Comparison of ENCODE assay signal across 22 mouse cellular contexts in the genomic region with DNA sequence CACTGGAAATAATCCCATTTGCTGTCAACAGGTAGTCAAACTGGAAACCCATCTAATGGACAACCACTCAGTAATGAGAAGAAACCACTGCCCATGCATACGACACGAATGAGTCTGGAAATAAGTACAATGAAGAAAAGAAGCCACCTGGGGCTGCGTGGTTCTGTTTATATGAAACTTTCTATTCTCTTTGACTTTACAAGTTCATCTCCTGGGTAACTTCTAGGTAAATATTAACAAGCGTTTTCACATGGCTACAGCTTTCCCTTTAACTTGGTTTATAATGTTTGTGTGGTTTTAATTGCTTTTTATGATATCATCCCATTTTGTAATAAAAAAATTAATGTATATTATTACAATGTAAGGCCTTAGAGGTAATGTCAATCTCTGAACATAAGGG. TPM values are rescaled to one million over a fixed set of nuclear protein-coding genes. Genes with fewer than 3 reads are reported as not detected.
DNase-seq lines count a peak whose midpoint lies in the region; ATAC-seq and TF ChIP-seq lines count a peak whose summit lies in the region.
"Had no signal": no experiment of that assay in that cellular context is flagged by ENCODE, and none has a peak within 500 bp of the region (broad histone marks: within the 10 kb centered on the region; RNA-seq: fewer than 3 reads in every experiment).

No protein-coding gene starts in this region.

- H3K4me3 ChIP-seq in liver, embryonic 11.5 days (ENCODE audit: low read depth, low read length), result no peak overlapping the region
- no peak overlapping the region for H3K4me3 ChIP-seq in liver, embryonic 14.5 days (ENCODE audit: insufficient read depth in 1 of 2, low read depth in 2 of 2, low read length in 2 of 2)
- H3K4me3 ChIP-seq in small intestine, adult 2 months (ENCODE audit: low read depth, low read length), result no peak overlapping the region
- H3K4me3 ChIP-seq in layer of hippocampus, adult 2 months, result no peak overlapping the region
- H3K4me3 ChIP-seq: embryonic facial prominence, embryonic 15.5 days; erythroblast, embryonic 14.5 days; forebrain, embryonic 10.5 days; gastrocnemius, adult 2 months; heart, embryonic 12.5 days; hindbrain, embryonic 10.5 days had no signal

- no peak for TF ChIP-seq EP300 in liver, embryonic 14.5 days (IDR thresholded peaks at IDR 0.05; ENCODE audit: low read depth)

- H3K27ac ChIP-seq in liver, embryonic 11.5 days (ENCODE audit: low read depth, low read length), result peak overlapping the region; percentile 93; the same call in 1 of the 2 replicates
- peak overlapping the region; percentile 99 for H3K27ac ChIP-seq in liver, embryonic 14.5 days
- peak overlapping the region; percentile 51; the same call in 1 of the 2 replicates for H3K27ac ChIP-seq in small intestine, adult 2 months (ENCODE audit: insufficient read depth, low read depth, low read length)
- no peak overlapping the region for H3K27ac ChIP-seq in layer of hippocampus, adult 2 months
- H3K27ac ChIP-seq: embryonic facial prominence, embryonic 15.5 days; forebrain, embryonic 10.5 days; gastrocnemius, adult 2 months; hindbrain, embryonic 10.5 days had no signal

- TF ChIP-seq POLR2A in small intestine, adult 2 months (IDR thresholded peaks at IDR 0.05; ENCODE audit: low read depth, low read length), result no peak

- H3K27me3 ChIP-seq in liver, embryonic 11.5 days (replicated peaks; ENCODE audit: control insufficient read depth, insufficient read depth, low read length), result no peaks in the 10 kb centered on the region
- H3K27me3 ChIP-seq in liver, embryonic 14.5 days (ENCODE audit: control insufficient read depth, insufficient read depth, low read length), result no peaks in the 10 kb centered on the region
- no peaks in the 10 kb centered on the region for H3K27me3 ChIP-seq in small intestine, adult 2 months (ENCODE audit: control insufficient read depth, insufficient read depth, low read length)
- H3K27me3 ChIP-seq: CH12.LX; embryonic facial prominence, embryonic 15.5 days; heart, embryonic 12.5 days; Patski had no signal

- WGBS in liver, embryonic 11.5 days, result 87% methylated on average over 4 of the region's 4 CpGs
- 76% methylated on average over 4 of the region's 4 CpGs for WGBS in liver, embryonic 14.5 days (ENCODE audit: insufficient replicate concordance)
- whole genome bisulfite sequencing in small intestine, adult 2 months, result 36% methylated on average over 4 of the region's 4 CpGs

- no peak for ATAC-seq in liver, embryonic 11.5 days (replicated peaks; ENCODE audit: low FRiP score)
- ATAC-seq in liver, embryonic 14.5 days (ENCODE audit: insufficient read depth), result no peak
- ATAC-seq: activated CD4-positive, CD25-positive, alpha-beta regulatory T cell, adult 4 months; forebrain, embryonic 14.5 days; Patski had no signal

- no peak overlapping the region for H3K9ac ChIP-seq in liver, embryonic 11.5 days (ENCODE audit: low read depth, low read length)
- no peak overlapping the region for H3K9ac ChIP-seq in liver, embryonic 14.5 days (replicated peaks)
- H3K9ac ChIP-seq: embryonic facial prominence, embryonic 15.5 days; heart, embryonic 12.5 days had no signal

- H3K4me2 ChIP-seq in liver, embryonic 11.5 days, result no peak overlapping the region
- H3K4me2 ChIP-seq in liver, embryonic 14.5 days (ENCODE audit: low read depth), result no peak overlapping the region
- H3K4me2 ChIP-seq: embryonic facial prominence, embryonic 15.5 days; heart, embryonic 12.5 days had no signal

- H3K4me1 ChIP-seq in liver, embryonic 11.5 days (replicated peaks; ENCODE audit: control insufficient read depth, insufficient read depth, low read length), result peaks cover 47% of the 10 kb centered on the region
- peaks cover 69 to 79% of the 10 kb centered on the region in 2 experiments for H3K4me1 ChIP-seq in liver, embryonic 14.5 days (replicated peaks; ENCODE audit: control insufficient read depth in 2 of 2, insufficient read depth in 2 of 2, low read length in 1 of 2)
- H3K4me1 ChIP-seq in small intestine, adult 2 months (ENCODE audit: control insufficient read depth, insufficient read depth, insufficient read length, low read length), result peaks cover 11% of the 10 kb centered on the region; the same call in 1 of the 2 replicates

- peak; percentile 62 for DNase-seq in kidney, adult 9 months
- DNase-seq in kidney, adult 8-10 months, result no peak
- DNase-seq in liver, embryonic 11.5 days (ENCODE audit: low spot score), result no peak
- no peak for DNase-seq in liver, embryonic 14.5 days (ENCODE audit: low read depth in 3 of 3, low spot score in 3 of 3)
- no peak for DNase-seq in layer of hippocampus, adult 18-20 months (ENCODE audit: low spot score in 2 of 2)
- no peak for DNase-seq in layer of hippocampus, adult 2 months (ENCODE audit: low spot score in 2 of 2)
- DNase-seq: adrenal gland, postnatal 25 days; cerebellum, adult 2 months; cerebellum, postnatal 10 days; embryo, embryonic 11 days; gastrocnemius, adult 2 months; gastrocnemius, postnatal 25 days had no signal

- no peaks in the 10 kb centered on the region for H3K36me3 ChIP-seq in liver, embryonic 11.5 days (ENCODE audit: control insufficient read depth, insufficient read depth, low read length)
- no peaks in the 10 kb centered on the region for H3K36me3 ChIP-seq in liver, embryonic 14.5 days (replicated peaks; ENCODE audit: control insufficient read depth, insufficient read depth, low read depth)
- no peaks in the 10 kb centered on the region for H3K36me3 ChIP-seq in small intestine, adult 2 months (ENCODE audit: control insufficient read depth, insufficient read depth, low read length)
- H3K36me3 ChIP-seq: embryonic facial prominence, embryonic 15.5 days; forebrain, embryonic 10.5 days; heart, embryonic 12.5 days; hindbrain, embryonic 10.5 days had no signal

- no peak for TF ChIP-seq CTCF in liver, embryonic 14.5 days (IDR thresholded peaks at IDR 0.05; ENCODE audit: low read depth)
- no peak for TF ChIP-seq CTCF in small intestine, adult 2 months (IDR thresholded peaks at IDR 0.05; ENCODE audit: extremely low read depth, insufficient read length, insufficient replicate concordance, low read depth, low read length)
- no peak for TF ChIP-seq CTCF in layer of hippocampus, adult 2 months (conservative IDR thresholded peaks at IDR 0.05)

- H3K9me3 ChIP-seq in liver, embryonic 11.5 days (ENCODE audit: control insufficient read depth, low read length), result no peaks in the 10 kb centered on the region
- no peaks in the 10 kb centered on the region for H3K9me3 ChIP-seq in liver, embryonic 14.5 days (ENCODE audit: control insufficient read depth, low read length)
- H3K9me3 ChIP-seq: embryonic facial prominence, embryonic 15.5 days; forebrain, embryonic 10.5 days; heart, embryonic 12.5 days; hindbrain, embryonic 10.5 days had no signal

RNA-seq across cellular contexts. Expression of gene Clint1, which starts 47.8 kb away (rescaled TPM):
- polyA plus RNA-seq in liver, embryonic 11.5 days (2014; fragmentation: Nextera tagmentation; extraction: Ambion mirVana), result 102 and 113 TPM in 2 replicates
- polyA plus RNA-seq in liver, embryonic 14.5 days (2012; rRNA removed), result 36.3 and 46.0 TPM in 2 replicates
- polyA plus RNA-seq in liver, embryonic 14.5 days (2014; fragmentation: Nextera tagmentation; extraction: Ambion mirVana), result 41.6 and 43.3 TPM in 2 replicates
- 38.7 and 59.2 TPM in 2 replicates for polyA plus RNA-seq in small intestine, adult 2 months (2012; rRNA removed)
- 10 to 100 TPM; 56.1 to 59.0 TPM for total RNA-seq in layer of hippocampus, adult 18-20 months (2021)
- 10 to 100 TPM; 53.2 to 55.4 TPM for total RNA-seq in layer of hippocampus, adult 2 months (2021)
